Mouse (Mus musculus) midbrain, embryonic 10.5 days (tissue): Measurements from ENCODE around the gene Cep350. TPM values are rescaled to one million over a fixed set of nuclear protein-coding genes. Genes with fewer than 3 reads are reported as not detected.
A peak's percentile ranks its signal among the peaks of the same experiment; 100 is the strongest.
"Not testable (repeated sequence)": the region's sequence is repeated elsewhere in the genome, so short reads cannot be mapped to it uniquely, and the experiment has no call there.

ENCODE experiments used
- DNase-seq: peaks from one replicate; pipeline ENCODE4 v3.0.0-alpha.2; 2017; ENCODE audit warnings: low spot score
- H3K27ac ChIP-seq: fragments of 300-500 bp; sonication (generic); replicated peaks from 2 replicates; pipeline ENCODE4 v1.5.1; 2016; ENCODE audit warnings: mild to moderate bottlenecking
- H3K27me3 ChIP-seq: fragments of 300-500 bp; sonication (generic); 2 replicates; pipeline ENCODE4 v1.6.1; 2016; ENCODE audit warnings: low read depth, mild to moderate bottlenecking; ENCODE audit not compliant: poor library complexity, severe bottlenecking
- H3K36me3 ChIP-seq: fragments of 300-500 bp; sonication (generic); 2 replicates; pipeline ENCODE4 v1.6.1; 2016; ENCODE audit warnings: mild to moderate bottlenecking, moderate library complexity
- H3K4me1 ChIP-seq: fragments of 300-500 bp; sonication (generic); 2 replicates; pipeline ENCODE4 v1.6.1; 2016
- H3K4me3 ChIP-seq: fragments of 300-500 bp; sonication (generic); 2 replicates; pipeline ENCODE4 v1.5.1; 2016; ENCODE audit warnings: mild to moderate bottlenecking, moderate library complexity
- H3K9me3 ChIP-seq: fragments of 300-500 bp; sonication (generic); replicated peaks from 2 replicates; pipeline ENCODE4 v1.6.1; 2016; ENCODE audit warnings: mild to moderate bottlenecking
- WGBS: fragments of 180-500 bp; shearing (Covaris S2); methylation state at CpG from one replicate; pipeline ENCODE4 v1.1.7; 2016; 5-methylcytosine and 5-hydroxymethylcytosine counted together
- polyA plus RNA-seq: library from polyadenylated mRNA; unstranded; fragments of >200 nt; fragmentation: Nextera tagmentation; extraction: Ambion mirVana; gene quantifications from 2 replicates; pipeline ENCODE4 v1.2.1, GENCODE M21; 2016

Gene Cep350
- polyA plus RNA-seq, 1 experiment from 2014 or later: 6.3 TPM

DNA sequence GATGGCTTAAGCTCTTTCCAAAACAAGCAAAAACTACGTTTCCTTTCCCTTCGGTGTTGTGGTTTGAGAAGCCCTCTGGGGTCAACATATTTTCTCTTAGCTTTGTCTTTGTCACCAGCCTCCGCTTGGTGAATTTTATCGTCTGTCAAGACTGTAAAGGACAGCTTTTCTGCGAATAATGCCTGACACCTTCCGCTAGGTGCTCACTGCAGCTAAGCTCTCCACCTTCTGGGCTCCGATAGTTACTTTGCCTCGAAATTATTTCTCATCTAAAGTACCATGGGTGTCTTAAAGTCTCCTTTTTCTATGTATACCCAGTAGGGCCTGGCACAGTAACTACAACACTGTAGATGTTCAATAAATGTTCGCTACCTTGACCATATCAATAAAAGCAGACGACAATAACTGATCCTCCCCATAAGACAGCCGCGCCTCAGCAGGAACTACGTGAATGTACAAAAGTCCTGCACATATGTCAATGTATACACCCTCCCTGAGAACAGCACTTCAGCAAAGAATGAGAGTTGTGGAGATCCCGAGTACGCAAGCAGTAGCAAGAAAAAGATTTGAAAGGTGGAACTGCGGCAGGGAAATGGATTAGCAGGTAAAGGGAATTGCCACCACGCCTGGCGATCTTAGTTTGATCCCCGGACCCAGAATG lies 794 bp upstream of the Cep350 start:
- Histone ChIP-seq H3K27me3 (no peaks in the 10 kb centered on the region), H3K27ac (peak overlapping the region; percentile 98), H3K4me1 (peaks cover 29% of the 10 kb centered on the region), H3K36me3 (no peaks in the 10 kb centered on the region), H3K4me3 (peak overlapping the region; percentile 100), H3K9me3 (no peaks in the 10 kb centered on the region)
- no peak for DNase-seq
- 9% methylated on average over 19 of the region's 19 CpGs for WGBS

DNA sequence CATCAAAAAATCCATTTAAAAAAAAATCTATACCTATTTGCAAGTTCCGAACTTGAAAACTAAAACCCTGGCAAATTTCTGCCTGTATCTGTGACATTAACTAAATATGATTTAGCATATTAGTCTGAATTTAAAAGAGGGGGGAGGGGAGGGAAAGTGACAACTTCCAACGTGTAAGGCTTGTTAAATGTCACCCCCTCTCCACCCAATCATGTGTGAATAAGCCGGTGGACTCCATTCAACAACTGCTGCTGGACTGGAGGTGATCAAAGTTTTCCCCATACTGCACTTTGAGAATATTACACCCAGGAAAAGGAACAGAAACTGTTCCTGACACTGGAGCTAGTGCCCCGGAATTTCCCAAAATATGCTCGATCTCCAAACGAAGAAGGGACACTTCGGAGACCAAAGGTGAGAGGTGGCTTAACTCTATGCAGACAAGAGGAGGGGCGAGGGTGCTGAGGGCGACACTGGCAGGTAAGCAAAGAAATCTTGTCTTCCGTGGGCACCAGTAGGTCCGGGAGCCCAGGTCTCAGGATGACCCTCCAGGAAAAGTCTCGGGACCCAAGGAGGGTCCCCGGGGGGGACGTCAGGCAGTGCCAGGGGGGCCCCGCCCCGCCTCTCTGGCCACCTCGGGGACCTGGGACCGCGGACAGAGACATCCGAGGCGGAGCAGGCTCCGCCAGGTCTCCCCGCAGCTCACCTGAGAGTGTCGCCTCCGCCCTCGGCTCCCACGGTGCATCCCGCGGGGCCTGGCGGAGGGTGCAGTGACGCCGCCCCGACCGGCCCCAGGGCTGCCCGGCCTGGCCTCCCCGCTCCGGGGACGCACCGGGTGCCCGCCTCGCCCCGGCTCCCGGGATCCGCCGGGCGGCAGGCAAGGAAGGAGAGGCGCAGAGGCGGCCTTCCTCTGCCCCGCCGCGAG lies 648 bp downstream of the Cep350 start:
- peak overlapping the region; percentile 98 for H3K27ac ChIP-seq

DNA sequence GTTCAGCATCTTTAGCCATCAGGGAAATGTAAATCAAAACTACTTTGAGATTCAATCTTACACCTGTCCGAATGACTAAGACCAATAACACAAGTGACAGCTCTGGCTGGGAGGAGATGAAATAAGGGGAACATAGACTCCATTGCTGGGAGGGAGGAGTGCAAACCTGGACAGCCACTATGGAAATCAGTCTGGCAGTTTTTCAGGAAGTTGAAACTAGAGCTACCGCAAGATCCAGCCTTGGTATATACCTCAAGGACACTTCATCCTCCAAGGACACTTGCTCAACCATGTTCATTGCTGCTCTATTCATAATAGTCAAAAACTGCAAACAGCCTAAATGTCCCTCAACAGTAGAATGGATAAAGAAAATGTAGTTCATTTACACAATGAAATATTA lies 23.9 kb downstream of the Cep350 start:
- H3K36me3 ChIP-seq: peaks cover 79% of the 10 kb centered on the region
- H3K27ac ChIP-seq: no peak overlapping the region
- no peak overlapping the region for H3K4me3 ChIP-seq
- no peaks in the 10 kb centered on the region for H3K27me3 ChIP-seq
- 96% methylated on average over 2 of the region's 2 CpGs for WGBS
- no peak for DNase-seq
- no peaks in the 10 kb centered on the region for H3K4me1 ChIP-seq
- peaks cover 12% of the 10 kb centered on the region for H3K9me3 ChIP-seq

More for the DNA sequence above, 648 bp downstream of the Cep350 start:
- DNase-seq: no peak
- Histone ChIP-seq H3K4me1 (peaks cover 29% of the 10 kb centered on the region), H3K4me3 (peak overlapping the region; percentile 100), H3K36me3 (no peaks in the 10 kb centered on the region), H3K27me3 (no peaks in the 10 kb centered on the region), H3K9me3 (no peaks in the 10 kb centered on the region)
- WGBS: 2% methylated on average over 48 of the region's 51 CpGs

DNA sequence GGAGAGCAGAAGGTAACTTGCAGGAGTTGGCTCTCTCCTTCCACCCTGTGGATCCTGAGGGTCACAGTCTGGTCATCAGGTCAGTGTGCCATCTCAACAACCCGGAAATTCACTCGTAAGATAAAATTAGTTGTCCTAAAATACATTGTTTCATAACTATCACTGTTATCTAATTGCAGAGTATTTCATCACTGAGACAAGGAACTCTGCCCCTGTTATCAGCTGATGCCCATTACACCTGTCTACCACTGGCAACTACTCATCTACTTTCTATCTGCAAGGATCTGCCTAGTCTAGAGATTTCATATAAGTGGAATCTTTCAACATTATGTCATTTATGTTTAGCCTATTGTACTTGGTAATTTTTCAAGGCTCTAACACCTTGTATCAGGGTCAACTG lies 28.7 kb downstream of the Cep350 start:
- peaks cover 76% of the 10 kb centered on the region for H3K36me3 ChIP-seq
- no peaks in the 10 kb centered on the region for H3K4me1 ChIP-seq
- H3K9me3 ChIP-seq: peaks cover 12% of the 10 kb centered on the region
- H3K27ac ChIP-seq: no peak overlapping the region
- no peak for DNase-seq
- 95% methylated on average over 2 of the region's 2 CpGs for WGBS
- no peak overlapping the region for H3K4me3 ChIP-seq
- H3K27me3 ChIP-seq: no peaks in the 10 kb centered on the region

DNA sequence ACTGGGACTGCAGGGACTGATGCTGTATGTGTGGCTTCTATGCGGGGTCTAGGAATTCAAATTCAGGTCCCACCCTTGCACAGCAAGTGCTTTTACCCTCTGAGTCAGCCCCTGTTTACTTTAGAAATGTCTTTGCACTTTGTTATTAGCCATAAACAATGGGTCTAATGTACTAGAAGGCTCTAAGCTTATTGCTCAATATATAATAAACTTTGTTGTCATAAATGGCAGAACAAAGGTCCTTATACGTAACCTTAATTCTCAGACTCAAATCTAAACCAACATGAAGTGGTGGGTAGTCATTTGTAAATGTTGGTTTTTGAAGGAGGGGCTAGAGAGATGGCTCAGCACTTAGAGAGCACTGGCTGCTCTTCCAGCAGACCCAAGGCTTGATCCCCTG lies 35.6 kb downstream of the Cep350 start:
- Histone ChIP-seq H3K4me3 (no peak overlapping the region), H3K4me1 (no peaks in the 10 kb centered on the region), H3K9me3 (no peaks in the 10 kb centered on the region), H3K27ac (no peak overlapping the region), H3K36me3 (peaks cover 90% of the 10 kb centered on the region), H3K27me3 (no peaks in the 10 kb centered on the region)
- no peak for DNase-seq
- WGBS: 97% methylated on average over 2 of the region's 2 CpGs

DNA sequence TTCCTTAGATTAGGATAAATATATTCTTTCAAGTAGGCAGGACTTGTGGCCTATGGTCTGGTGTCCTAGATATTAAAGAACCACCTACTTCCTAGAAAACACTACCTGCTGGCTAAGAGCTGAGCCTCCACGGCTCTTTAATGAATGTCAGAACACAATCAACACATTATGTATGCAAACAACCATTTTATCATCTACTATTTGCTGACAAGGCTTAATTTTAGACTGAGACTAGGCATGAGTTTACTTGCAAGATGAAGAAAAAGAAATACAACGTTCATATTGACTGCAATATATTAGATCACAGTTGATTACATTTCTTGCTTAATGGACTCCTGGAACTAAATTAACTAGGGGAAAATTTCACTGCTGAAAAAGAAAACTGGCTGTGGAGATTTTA lies 38.4 kb downstream of the Cep350 start:
- H3K27ac ChIP-seq: no peak overlapping the region
- H3K4me3 ChIP-seq: no peak overlapping the region
- H3K9me3 ChIP-seq: no peaks in the 10 kb centered on the region
- DNase-seq: no peak
- H3K4me1 ChIP-seq: no peaks in the 10 kb centered on the region
- 94% methylated on average over 2 of the region's 2 CpGs for WGBS
- peaks cover 90% of the 10 kb centered on the region for H3K36me3 ChIP-seq
- H3K27me3 ChIP-seq: no peaks in the 10 kb centered on the region

DNA sequence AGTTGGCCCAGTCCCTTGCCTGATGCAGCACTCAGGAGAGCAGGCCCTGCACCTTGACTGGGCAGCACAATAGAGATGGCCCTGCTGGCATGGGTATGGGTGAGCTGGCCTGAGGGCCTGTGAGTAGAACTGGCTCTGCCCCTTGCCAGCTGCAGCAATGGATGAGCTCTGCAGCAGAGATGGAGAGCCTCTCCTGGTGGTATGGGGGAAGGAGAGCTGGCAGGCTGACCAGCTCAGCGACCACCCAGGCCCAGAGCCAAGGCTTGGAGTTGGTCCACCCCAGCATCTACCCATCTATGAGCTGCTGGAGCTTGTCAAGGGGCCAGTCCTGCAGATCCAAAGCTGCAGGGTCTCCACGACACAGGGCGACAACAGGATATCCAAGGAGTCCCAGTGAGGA lies 69.5 kb downstream of the Cep350 start:
- DNase-seq: no peak
- Histone ChIP-seq H3K27me3 (no peaks in the 10 kb centered on the region), H3K4me3 (no peak overlapping the region), H3K36me3 (peaks cover 91% of the 10 kb centered on the region), H3K9me3 (no peaks in the 10 kb centered on the region), H3K27ac (no peak overlapping the region), H3K4me1 (no peaks in the 10 kb centered on the region)
- WGBS: 90% methylated on average over 3 of the region's 3 CpGs

DNA sequence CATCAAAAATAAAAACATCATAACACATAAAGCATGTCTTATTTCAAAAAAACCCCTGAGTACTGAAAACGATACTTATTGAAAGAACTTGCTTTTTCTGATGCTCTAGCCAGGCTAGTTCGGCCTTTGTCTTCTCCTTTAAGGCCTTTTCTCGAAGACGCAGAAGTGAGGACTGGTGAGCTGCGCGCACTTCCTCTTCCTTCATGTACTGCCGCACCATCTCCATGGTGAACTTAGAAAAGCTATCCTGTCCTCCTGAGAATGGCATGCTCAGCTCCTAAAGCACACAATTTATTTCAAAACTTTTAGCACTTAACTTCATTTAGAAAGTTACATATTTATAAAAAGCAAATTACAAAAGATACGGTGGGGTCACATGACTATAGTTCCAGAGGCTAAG lies 71.7 kb downstream of the Cep350 start:
- Histone ChIP-seq H3K4me3 (no peak overlapping the region), H3K9me3 (no peaks in the 10 kb centered on the region), H3K27me3 (no peaks in the 10 kb centered on the region), H3K4me1 (no peaks in the 10 kb centered on the region), H3K27ac (no peak overlapping the region), H3K36me3 (peaks cover 88% of the 10 kb centered on the region)
- WGBS: 96% methylated on average over 8 of the region's 8 CpGs
- DNase-seq: no peak

DNA sequence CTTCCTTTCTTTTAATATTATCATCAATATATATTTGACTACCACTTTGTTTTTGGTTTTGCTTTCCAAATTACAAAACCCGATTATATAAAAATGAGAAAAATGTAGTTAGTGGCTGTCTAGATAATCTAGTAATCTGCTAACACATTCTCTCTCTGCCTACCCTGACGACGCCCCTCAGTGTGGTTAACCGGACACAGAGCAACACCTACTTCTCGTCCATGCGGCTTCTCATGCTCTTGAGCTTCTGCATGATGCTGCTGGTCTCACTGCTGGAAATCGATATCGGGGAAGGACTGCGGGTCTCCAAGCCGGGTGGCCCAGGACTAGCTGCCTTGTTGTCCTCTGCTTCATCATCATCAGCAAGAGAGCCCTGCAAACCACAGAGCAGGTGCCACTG lies 78.7 kb downstream of the Cep350 start:
- Histone ChIP-seq H3K27ac (no peak overlapping the region), H3K4me3 (no peak overlapping the region), H3K4me1 (no peaks in the 10 kb centered on the region), H3K9me3 (peaks cover 4% of the 10 kb centered on the region; the same call in 1 of the 2 replicates), H3K27me3 (no peaks in the 10 kb centered on the region), H3K36me3 (peaks cover 92% of the 10 kb centered on the region)
- whole genome bisulfite sequencing: 94% methylated on average over 10 of the region's 10 CpGs
- no peak for DNase-seq

DNA sequence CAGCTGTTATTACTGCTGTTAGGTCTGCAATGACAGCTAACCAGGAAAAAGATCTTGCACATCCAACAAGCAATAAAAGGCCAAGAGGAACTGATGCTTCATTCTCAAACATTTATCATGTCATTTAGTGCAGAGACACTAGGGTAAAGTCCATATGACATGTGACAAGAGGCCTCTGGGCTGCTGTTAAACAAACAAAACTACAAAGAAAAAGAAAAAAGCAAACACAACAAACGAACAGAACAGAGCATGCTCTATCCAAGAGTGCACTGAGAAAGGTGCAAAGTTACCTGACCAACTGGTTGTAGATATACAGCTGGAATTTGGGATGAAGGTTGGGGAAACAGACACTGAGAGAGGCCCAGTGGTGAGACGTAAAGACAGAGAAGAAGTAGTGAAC lies 86.2 kb downstream of the Cep350 start:
- no peak for DNase-seq
- H3K4me1 ChIP-seq: no peaks in the 10 kb centered on the region
- no peaks in the 10 kb centered on the region for H3K27me3 ChIP-seq
- 87% methylated on average over 2 of the region's 2 CpGs for WGBS
- H3K27ac ChIP-seq: no peak overlapping the region
- peaks cover 4% of the 10 kb centered on the region; the same call in 1 of the 2 replicates for H3K9me3 ChIP-seq
- no peak overlapping the region for H3K4me3 ChIP-seq
- H3K36me3 ChIP-seq: peaks cover 68% of the 10 kb centered on the region

DNA sequence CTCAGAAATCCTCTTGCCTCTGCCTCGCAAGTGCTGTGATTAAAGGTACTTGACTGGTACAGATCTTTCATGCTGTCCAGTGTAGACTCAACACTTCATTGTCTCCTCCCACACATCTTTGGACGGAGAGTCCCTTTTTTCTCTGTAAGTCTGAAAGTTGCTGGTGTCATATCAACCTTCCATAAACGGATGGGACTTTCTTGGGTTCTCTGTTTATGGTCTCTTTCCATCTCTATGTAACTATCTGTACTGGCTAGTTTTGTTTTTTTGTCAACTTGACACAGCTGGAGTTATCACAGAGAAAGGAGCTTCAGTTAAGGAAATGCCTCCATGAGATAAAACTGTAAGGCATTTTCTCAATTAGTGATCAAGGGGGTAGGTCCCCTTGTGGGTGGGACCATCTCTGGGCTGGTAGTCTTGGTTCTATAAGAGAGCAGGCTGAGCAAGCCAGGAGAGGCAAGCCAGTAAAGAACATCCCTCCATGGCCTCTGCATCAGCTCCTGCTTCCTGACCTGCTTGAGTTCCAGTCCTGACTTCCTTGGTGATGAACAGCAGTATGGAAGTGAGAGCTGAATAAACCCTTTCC lies 90.3 kb downstream of the Cep350 start:
- H3K36me3 ChIP-seq: peaks cover 69% of the 10 kb centered on the region
- DNase-seq, H3K9me3 ChIP-seq, H3K4me3 ChIP-seq, H3K4me1 ChIP-seq, H3K27me3 ChIP-seq, H3K27ac ChIP-seq: not testable (repeated sequence)
- WGBS: 86% methylated on average over 3 of the region's 3 CpGs

DNA sequence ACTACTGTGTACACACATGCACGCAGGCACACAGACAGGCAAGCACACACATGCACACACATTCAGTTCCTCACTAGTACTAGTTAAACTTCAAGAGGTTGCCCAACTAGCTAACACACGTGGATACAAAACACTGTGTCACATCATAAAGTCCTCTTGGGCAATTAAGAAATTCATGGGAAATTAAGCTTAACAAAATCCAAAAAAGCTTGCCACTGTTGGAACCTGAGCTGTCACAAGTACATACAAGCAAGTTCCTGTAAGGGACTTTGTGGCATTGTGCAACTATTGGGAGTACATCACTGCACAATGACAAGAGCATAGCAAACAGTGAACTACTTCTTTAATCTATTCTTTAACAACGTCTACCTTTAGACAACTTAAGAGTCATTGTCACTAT lies 93.5 kb downstream of the Cep350 start:
- no peak for DNase-seq
- 90% methylated on average over 3 of the region's 3 CpGs for WGBS
- H3K36me3 ChIP-seq: peaks cover 83% of the 10 kb centered on the region
- H3K4me1 ChIP-seq: no peaks in the 10 kb centered on the region
- H3K9me3 ChIP-seq: no peaks in the 10 kb centered on the region
- no peak overlapping the region for H3K27ac ChIP-seq
- H3K27me3 ChIP-seq: no peaks in the 10 kb centered on the region
- H3K4me3 ChIP-seq: no peak overlapping the region

DNA sequence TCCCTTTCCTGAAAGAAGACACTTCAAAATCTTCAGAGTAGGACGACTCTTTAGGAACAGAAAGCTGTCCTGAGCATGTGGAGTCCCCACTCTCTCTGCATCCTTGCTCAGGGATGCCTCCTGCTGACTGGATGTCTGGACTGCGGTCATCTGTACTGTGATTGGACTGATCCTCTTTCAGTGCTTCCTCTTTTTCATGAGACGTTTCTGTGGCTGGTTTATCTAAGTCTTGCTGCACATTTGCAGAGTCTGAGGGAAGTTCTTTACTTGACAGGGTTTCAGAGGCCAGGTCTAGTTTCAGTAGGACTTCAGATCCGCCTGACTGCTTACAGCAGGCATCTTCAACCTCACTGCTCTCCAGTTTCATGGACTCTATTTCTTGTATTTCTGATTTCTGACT lies 110.1 kb downstream of the Cep350 start:
- no peaks in the 10 kb centered on the region for H3K27me3 ChIP-seq
- H3K4me3 ChIP-seq: no peak overlapping the region
- no peak overlapping the region for H3K27ac ChIP-seq
- no peak for DNase-seq
- no peaks in the 10 kb centered on the region for H3K4me1 ChIP-seq
- no peaks in the 10 kb centered on the region for H3K9me3 ChIP-seq
- WGBS: 70% methylated on average over 4 of the region's 4 CpGs
- peaks cover 94% of the 10 kb centered on the region for H3K36me3 ChIP-seq
